Mouse (Mus musculus): ENCODE measurements around the gene Fbxl13. TPM values are rescaled to one million over a fixed set of nuclear protein-coding genes. Genes with fewer than 3 reads are reported as not detected.

Gene Fbxl13
- polyA plus RNA-seq, 1 experiment from 2014 or later = 0.07 TPM

DNA sequence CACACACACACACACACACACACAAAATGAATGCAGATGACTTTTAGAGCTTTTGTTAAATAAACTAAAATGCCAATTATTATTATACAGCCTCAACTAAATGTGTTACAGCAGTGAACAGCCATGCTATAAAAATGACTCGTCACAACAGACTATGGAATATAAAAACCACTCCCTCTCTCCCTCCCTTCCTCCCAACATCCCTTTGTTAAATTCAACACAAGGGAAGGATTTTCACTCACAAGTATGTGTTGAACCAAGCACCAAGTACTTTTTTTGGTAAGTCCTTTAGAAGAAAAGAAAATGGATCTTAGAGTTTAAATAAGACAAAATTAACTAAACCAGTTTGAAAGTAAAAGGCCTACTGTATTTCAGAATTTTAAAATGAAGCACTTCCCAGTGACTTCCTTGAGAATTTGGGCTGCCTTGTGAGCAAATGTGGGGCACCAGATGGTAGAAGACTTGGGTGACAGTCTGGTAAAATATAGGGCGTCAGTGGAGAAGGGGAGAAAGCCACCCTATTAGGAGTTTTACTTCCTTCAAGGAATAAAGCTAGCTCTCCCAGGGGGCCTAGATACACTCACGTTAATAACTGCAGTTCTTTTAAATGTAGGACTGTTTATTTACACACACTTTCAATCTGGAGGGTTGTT is 72.5 kb downstream of the Fbxl13 start:
- no peak for ATAC-seq
- H3K9ac ChIP-seq (ENCODE audit: low read depth, low read length) = no peak overlapping the region
- H3K4me2 ChIP-seq (replicated peaks; ENCODE audit: low read depth) = no peak overlapping the region
- no peaks in the 10 kb centered on the region for H3K9me3 ChIP-seq (ENCODE audit: control insufficient read depth)
- TF ChIP-seq CTCF (IDR thresholded peaks at IDR 0.05; ENCODE audit: low read depth) = no peak
- H3K27ac ChIP-seq (ENCODE audit: low read depth, low read length) = no peak overlapping the region
- H3K27me3 ChIP-seq (replicated peaks; ENCODE audit: control insufficient read depth, insufficient read depth, low read length) = no peaks in the 10 kb centered on the region
- no peaks in the 10 kb centered on the region for H3K36me3 ChIP-seq (ENCODE audit: control insufficient read depth, insufficient read depth)
- no peaks in the 10 kb centered on the region for H3K4me1 ChIP-seq (replicated peaks; ENCODE audit: control insufficient read depth, insufficient read depth, low read length)
- WGBS = 64% methylated on average over 3 of the region's 3 CpGs
- no peak overlapping the region for H3K4me3 ChIP-seq (ENCODE audit: low read depth, low read length)

DNA sequence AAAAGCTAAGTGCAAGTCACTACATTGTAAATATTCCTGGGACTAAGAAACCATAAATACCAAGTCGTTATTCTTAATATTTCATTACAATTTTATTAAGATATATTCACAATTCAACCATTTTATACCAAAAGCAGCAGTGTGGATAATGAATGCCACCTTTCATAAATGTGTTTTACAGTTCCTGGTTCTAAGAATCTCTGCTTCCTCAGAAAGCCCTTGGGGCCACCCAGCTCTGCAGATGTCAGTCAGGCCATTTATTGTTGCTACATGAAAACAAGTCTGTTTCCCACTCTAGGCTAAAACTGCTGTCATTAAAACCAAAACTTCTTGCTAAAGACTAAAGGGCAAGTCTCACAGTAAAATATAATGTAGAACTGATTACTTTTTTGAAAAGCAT is 77.7 kb downstream of the Fbxl13 start:
- H3K27ac ChIP-seq (ENCODE audit: low read depth, low read length) = no peak overlapping the region
- no peaks in the 10 kb centered on the region for H3K27me3 ChIP-seq (replicated peaks; ENCODE audit: control insufficient read depth, insufficient read depth, low read length)
- no peaks in the 10 kb centered on the region for H3K36me3 ChIP-seq (ENCODE audit: control insufficient read depth, insufficient read depth)
- H3K4me3 ChIP-seq (ENCODE audit: low read depth, low read length) = no peak overlapping the region
- no peaks in the 10 kb centered on the region for H3K9me3 ChIP-seq (ENCODE audit: control insufficient read depth)
- H3K4me1 ChIP-seq (replicated peaks; ENCODE audit: control insufficient read depth, insufficient read depth, low read length) = no peaks in the 10 kb centered on the region
- 74% methylated on average over 1 of the region's 1 CpGs for WGBS
- no peak for TF ChIP-seq CTCF (IDR thresholded peaks at IDR 0.05; ENCODE audit: low read depth)
- H3K9ac ChIP-seq (ENCODE audit: low read depth, low read length) = no peak overlapping the region
- no peak for ATAC-seq
- no peak overlapping the region for H3K4me2 ChIP-seq (replicated peaks; ENCODE audit: low read depth)

DNA sequence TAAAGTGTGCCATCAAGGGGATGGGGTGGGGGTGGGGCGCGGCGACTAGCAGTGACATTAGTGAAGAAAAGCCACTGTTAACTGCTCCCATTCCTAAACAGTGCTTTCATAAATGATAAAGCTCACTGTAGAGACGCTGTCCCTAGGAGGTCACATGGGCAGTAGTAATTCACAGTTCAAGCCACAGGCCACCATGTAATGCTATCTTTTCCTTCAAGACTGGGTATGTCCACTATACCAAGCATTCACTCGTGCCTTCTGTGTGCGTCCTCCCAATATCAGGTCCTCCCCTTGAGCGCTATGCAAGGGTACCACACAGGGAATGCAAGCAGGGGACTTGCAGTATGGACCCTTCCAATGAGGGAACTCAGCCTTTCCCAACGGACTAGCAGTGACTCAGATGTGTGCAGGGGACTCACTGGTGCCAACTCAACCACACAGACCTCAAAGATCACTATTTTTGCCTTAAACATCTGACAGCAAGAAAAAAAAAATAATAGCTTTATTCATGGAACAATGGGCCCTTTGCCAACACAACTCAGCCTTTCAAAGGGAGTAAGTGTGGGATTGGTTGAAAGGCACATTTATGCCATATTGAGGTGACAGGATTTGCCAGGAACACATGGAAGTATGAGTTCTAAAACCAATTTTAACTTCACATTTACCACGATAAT is 79.9 kb downstream of the Fbxl13 start:
- H3K4me1 ChIP-seq (replicated peaks; ENCODE audit: control insufficient read depth, insufficient read depth, low read length) = no peaks in the 10 kb centered on the region
- no peaks in the 10 kb centered on the region for H3K27me3 ChIP-seq (replicated peaks; ENCODE audit: control insufficient read depth, insufficient read depth, low read length)
- no peak overlapping the region for H3K4me3 ChIP-seq (ENCODE audit: low read depth, low read length)
- no peak for TF ChIP-seq CTCF (IDR thresholded peaks at IDR 0.05; ENCODE audit: low read depth)
- no peak overlapping the region for H3K9ac ChIP-seq (ENCODE audit: low read depth, low read length)
- 94% methylated on average over 9 of the region's 9 CpGs for WGBS
- no peak overlapping the region for H3K4me2 ChIP-seq (replicated peaks; ENCODE audit: low read depth)
- ATAC-seq = no peak
- H3K9me3 ChIP-seq (ENCODE audit: control insufficient read depth) = no peaks in the 10 kb centered on the region
- H3K36me3 ChIP-seq (ENCODE audit: control insufficient read depth, insufficient read depth) = no peaks in the 10 kb centered on the region
- no peak overlapping the region for H3K27ac ChIP-seq (ENCODE audit: low read depth, low read length)

DNA sequence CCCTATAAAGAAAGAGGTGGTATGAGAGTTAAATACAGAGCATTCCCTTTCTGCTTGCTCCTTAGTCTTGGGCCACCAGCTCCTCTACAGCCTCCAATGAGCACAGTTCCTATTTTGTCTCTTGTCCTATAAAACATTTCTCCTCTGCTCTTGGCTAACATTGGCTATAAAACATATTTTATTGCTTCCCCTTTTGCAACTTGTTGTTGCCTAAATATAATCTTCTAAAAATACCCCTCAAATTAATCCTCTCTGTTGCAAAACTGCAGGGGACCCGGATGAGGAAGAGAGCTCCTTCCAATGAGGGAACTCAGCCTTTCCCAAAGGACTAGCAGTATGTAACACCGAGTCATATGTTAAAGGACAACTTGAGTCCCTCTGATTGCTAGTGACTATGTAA is 81.5 kb downstream of the Fbxl13 start:
- no peak for TF ChIP-seq CTCF (IDR thresholded peaks at IDR 0.05; ENCODE audit: low read depth)
- no peak for ATAC-seq
- H3K9ac ChIP-seq (ENCODE audit: low read depth, low read length) = no peak overlapping the region
- no peak overlapping the region for H3K4me3 ChIP-seq (ENCODE audit: low read depth, low read length)
- H3K27me3 ChIP-seq (replicated peaks; ENCODE audit: control insufficient read depth, insufficient read depth, low read length) = no peaks in the 10 kb centered on the region
- WGBS = 71% methylated on average over 2 of the region's 2 CpGs
- H3K36me3 ChIP-seq (ENCODE audit: control insufficient read depth, insufficient read depth) = no peaks in the 10 kb centered on the region
- H3K27ac ChIP-seq (ENCODE audit: low read depth, low read length) = no peak overlapping the region
- no peaks in the 10 kb centered on the region for H3K9me3 ChIP-seq (ENCODE audit: control insufficient read depth)
- no peaks in the 10 kb centered on the region for H3K4me1 ChIP-seq (replicated peaks; ENCODE audit: control insufficient read depth, insufficient read depth, low read length)
- H3K4me2 ChIP-seq (replicated peaks; ENCODE audit: low read depth) = no peak overlapping the region

DNA sequence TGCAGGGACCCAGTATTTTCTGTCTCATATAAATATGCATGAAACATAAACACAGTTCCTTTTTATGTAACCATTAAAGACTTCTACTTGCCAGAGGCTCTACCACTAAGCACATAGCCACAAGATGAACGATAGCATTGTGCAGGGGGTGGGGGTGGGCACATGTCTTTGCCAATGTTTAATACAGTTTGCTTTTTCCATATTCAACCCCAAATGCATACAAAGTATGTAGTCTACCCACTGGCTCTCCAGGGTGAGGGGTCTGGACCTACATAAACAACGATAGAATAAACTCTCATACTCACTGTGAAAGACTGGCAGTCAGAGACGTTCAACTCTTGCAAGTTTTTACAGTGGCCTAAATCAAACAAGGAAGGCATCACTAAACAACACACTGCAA is 88.9 kb downstream of the Fbxl13 start:
- H3K9ac ChIP-seq (ENCODE audit: low read depth, low read length) = no peak overlapping the region
- no peak for ATAC-seq
- H3K9me3 ChIP-seq (ENCODE audit: control insufficient read depth) = no peaks in the 10 kb centered on the region
- H3K27ac ChIP-seq (ENCODE audit: low read depth, low read length) = no peak overlapping the region
- 53% methylated on average over 3 of the region's 3 CpGs for WGBS
- H3K4me3 ChIP-seq (ENCODE audit: low read depth, low read length) = no peak overlapping the region
- no peak for TF ChIP-seq CTCF (IDR thresholded peaks at IDR 0.05; ENCODE audit: low read depth)
- no peaks in the 10 kb centered on the region for H3K36me3 ChIP-seq (ENCODE audit: control insufficient read depth, insufficient read depth)
- H3K4me2 ChIP-seq (replicated peaks; ENCODE audit: low read depth) = no peak overlapping the region
- no peaks in the 10 kb centered on the region for H3K27me3 ChIP-seq (replicated peaks; ENCODE audit: control insufficient read depth, insufficient read depth, low read length)
- no peaks in the 10 kb centered on the region for H3K4me1 ChIP-seq (replicated peaks; ENCODE audit: control insufficient read depth, insufficient read depth, low read length)

DNA sequence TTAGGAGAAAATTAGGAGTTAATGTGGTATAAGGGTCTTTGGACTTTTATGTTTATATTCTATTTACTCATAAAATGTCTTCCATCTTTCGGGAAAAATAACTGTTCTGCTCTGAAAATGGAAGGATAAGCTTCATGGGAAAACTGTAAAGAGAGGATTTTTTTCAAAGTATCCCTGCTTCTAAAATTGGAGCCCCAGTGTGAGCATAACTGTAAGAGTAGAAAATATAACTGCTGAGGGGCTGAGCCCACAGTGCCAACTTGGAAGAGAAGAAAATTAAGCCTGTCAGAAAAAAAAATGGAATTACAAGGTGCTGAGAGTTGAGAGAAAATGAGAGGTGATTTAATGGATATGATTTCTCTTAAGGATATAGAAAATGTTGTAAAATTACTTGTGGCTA is 90.7 kb downstream of the Fbxl13 start:
- no peak overlapping the region for H3K27ac ChIP-seq (ENCODE audit: low read depth, low read length)
- ATAC-seq = no peak
- no peak overlapping the region for H3K4me2 ChIP-seq (replicated peaks; ENCODE audit: low read depth)

More for the DNA sequence above, 90.7 kb downstream of the Fbxl13 start:
- H3K27me3 ChIP-seq (replicated peaks; ENCODE audit: control insufficient read depth, insufficient read depth, low read length) = no peaks in the 10 kb centered on the region
- TF ChIP-seq CTCF (IDR thresholded peaks at IDR 0.05; ENCODE audit: low read depth) = no peak
- no peaks in the 10 kb centered on the region for H3K9me3 ChIP-seq (ENCODE audit: control insufficient read depth)
- no peaks in the 10 kb centered on the region for H3K36me3 ChIP-seq (ENCODE audit: control insufficient read depth, insufficient read depth)
- no peak overlapping the region for H3K4me3 ChIP-seq (ENCODE audit: low read depth, low read length)
- 87% methylated on average over 1 of the region's 1 CpGs for WGBS
- H3K9ac ChIP-seq (ENCODE audit: low read depth, low read length) = no peak overlapping the region
- H3K4me1 ChIP-seq (replicated peaks; ENCODE audit: control insufficient read depth, insufficient read depth, low read length) = no peaks in the 10 kb centered on the region
